Mouse (Mus musculus) thymus, adult 2 months (tissue): ENCODE results near the gene Plppr2.

ENCODE experiments used
- CTCF ChIP-seq: fragments of 200-500 bp; IDR thresholded peaks from 2 replicates; pipeline ENCODE4 v1.5.1; 2012; ENCODE audit warnings: mild to moderate bottlenecking, control low read depth, low read length, moderate library complexity, borderline replicate concordance; ENCODE audit not compliant: control insufficient read depth, poor library complexity, insufficient read depth; ENCODE audit errors: extremely low read depth
- POLR2A ChIP-seq: fragments of 200-500 bp; IDR thresholded peaks from 2 replicates; pipeline ENCODE4 v1.6.1; 2012; ENCODE audit warnings: mild to moderate bottlenecking, low read length, control low read depth, moderate library complexity; ENCODE audit not compliant: control insufficient read depth, poor library complexity, insufficient read depth; ENCODE audit errors: extremely low read depth

DNA sequence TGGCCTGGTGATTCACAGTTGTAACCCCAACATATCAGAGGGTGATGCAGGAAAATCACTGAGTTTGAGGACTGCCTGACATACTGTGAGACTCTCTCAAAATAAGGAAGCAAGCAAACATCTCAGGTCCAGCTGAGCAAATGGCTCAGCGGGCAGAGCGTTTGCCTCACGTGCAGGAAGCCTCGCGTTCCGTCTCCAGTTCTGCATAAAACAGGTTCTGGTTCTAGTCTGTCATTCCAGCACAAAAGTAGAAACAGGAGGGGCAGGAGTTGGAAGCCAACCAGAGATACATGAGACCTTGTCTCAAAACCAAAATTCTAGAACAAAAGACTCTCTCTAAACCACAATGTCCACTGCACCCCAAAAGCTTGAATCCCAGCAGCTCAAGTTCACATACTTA is 10.0 kb upstream of the Plppr2 start:
- no peak for TF ChIP-seq CTCF
- no peak for TF ChIP-seq POLR2A
